In genomic region chr2:11288531-11288846, GRCm38 (mm10) we compare ENCODE assay signal across 8 mouse cellular contexts.
DNase-seq lines count a peak whose midpoint lies in the region; ATAC-seq lines count a peak whose summit lies in the region.

No protein-coding gene starts in this region.

- no peak for ATAC-seq in heart, embryonic 11.5 days (replicated peaks; ENCODE audit: insufficient number of reproducible peaks, low FRiP score, low TSS enrichment)
- ATAC-seq in intestine, embryonic 15.5 days, result peak; percentile 88
- peak; percentile 86 for ATAC-seq in midbrain, embryonic 14.5 days (ENCODE audit: low FRiP score, low TSS enrichment)

- no peaks in the 10 kb centered on the region for H3K9me3 ChIP-seq in heart, embryonic 11.5 days (replicated peaks; ENCODE audit: control insufficient read depth, low read length)
- H3K9me3 ChIP-seq in intestine, embryonic 15.5 days, result no peaks in the 10 kb centered on the region
- H3K9me3 ChIP-seq in midbrain, embryonic 14.5 days (ENCODE audit: control insufficient read depth, low read length), result no peaks in the 10 kb centered on the region

- DNase-seq in heart, adult 11 months, result peak; percentile 94
- peak; percentile 86 to 89 for DNase-seq in cerebellum, postnatal 4 days (ENCODE audit: low spot score in 2 of 2)
- peak; percentile 76 for DNase-seq in gastrocnemius, adult 18-20 months (ENCODE audit: low spot score)
- peak; percentile 81 to 85 for DNase-seq in left cerebral cortex, postnatal 10 days (ENCODE audit: extremely low spot score in 1 of 2, low spot score in 2 of 2)
- DNase-seq in midbrain, embryonic 14.5 days, result peak; percentile 92
- DNase-seq in spleen, adult 12 weeks (ENCODE audit: low spot score), result peak; percentile 63

- no peak overlapping the region for H3K27ac ChIP-seq in heart, embryonic 11.5 days (ENCODE audit: low read depth, low read length)
- no peak overlapping the region for H3K27ac ChIP-seq in intestine, embryonic 15.5 days
- H3K27ac ChIP-seq in midbrain, embryonic 14.5 days (replicated peaks; ENCODE audit: low read depth, low read length), result no peak overlapping the region

- intact Hi-C loops in left cerebral cortex, postnatal 10 days (cut with DNase I), result loop anchor here (10.0 kb wide), 1 partner anchor 174 kb away; no protein-coding TSS in a partner anchor

- no peak overlapping the region for H3K9ac ChIP-seq in heart, embryonic 11.5 days (ENCODE audit: low read depth, low read length)
- H3K9ac ChIP-seq in intestine, embryonic 15.5 days, result no peak overlapping the region
- H3K9ac ChIP-seq in midbrain, embryonic 14.5 days (replicated peaks; ENCODE audit: low read length), result no peak overlapping the region

- H3K4me2 ChIP-seq in heart, embryonic 11.5 days, result no peak overlapping the region
- peak overlapping the region; percentile 37 for H3K4me2 ChIP-seq in intestine, embryonic 15.5 days (replicated peaks)
- peak overlapping the region; percentile 25 for H3K4me2 ChIP-seq in midbrain, embryonic 14.5 days (ENCODE audit: low read length)

- WGBS in heart, embryonic 11.5 days (ENCODE audit: insufficient replicate concordance), result 8% methylated on average over 7 of the region's 7 CpGs
- WGBS in intestine, embryonic 15.5 days, result 2% methylated on average over 7 of the region's 7 CpGs
- WGBS in midbrain, embryonic 14.5 days, result 4% methylated on average over 7 of the region's 7 CpGs

- no peaks in the 10 kb centered on the region for H3K27me3 ChIP-seq in heart, embryonic 11.5 days (ENCODE audit: control insufficient read depth, insufficient read depth, low read length)
- H3K27me3 ChIP-seq in intestine, embryonic 15.5 days (replicated peaks), result no peaks in the 10 kb centered on the region
- no peaks in the 10 kb centered on the region for H3K27me3 ChIP-seq in midbrain, embryonic 14.5 days (ENCODE audit: control insufficient read depth, insufficient read depth, low read length)

- no peaks in the 10 kb centered on the region for H3K36me3 ChIP-seq in heart, embryonic 11.5 days (ENCODE audit: control insufficient read depth, insufficient read depth, low read length)
- no peaks in the 10 kb centered on the region for H3K36me3 ChIP-seq in intestine, embryonic 15.5 days
- no peaks in the 10 kb centered on the region for H3K36me3 ChIP-seq in midbrain, embryonic 14.5 days (ENCODE audit: control insufficient read depth, insufficient read depth, low read length)

- no peak overlapping the region for H3K4me3 ChIP-seq in heart, embryonic 11.5 days (ENCODE audit: low read depth, low read length)
- H3K4me3 ChIP-seq in intestine, embryonic 15.5 days (replicated peaks), result no peak overlapping the region
- no peak overlapping the region for H3K4me3 ChIP-seq in midbrain, embryonic 14.5 days (replicated peaks; ENCODE audit: low read depth, low read length)

- H3K4me1 ChIP-seq in heart, embryonic 11.5 days (ENCODE audit: control insufficient read depth, insufficient read depth, low read length), result no peaks in the 10 kb centered on the region
- H3K4me1 ChIP-seq in intestine, embryonic 15.5 days (replicated peaks), result no peaks in the 10 kb centered on the region
- H3K4me1 ChIP-seq in midbrain, embryonic 14.5 days (ENCODE audit: control insufficient read depth, insufficient read depth, low read length), result no peaks in the 10 kb centered on the region
